Mouse (Mus musculus) neural tube, embryonic 15.5 days (tissue): ENCODE measurements around the gene Fbxo17. TPM values are rescaled to one million over a fixed set of nuclear protein-coding genes. Genes with fewer than 3 reads are reported as not detected.
"Not testable (repeated sequence)": the region's sequence is repeated elsewhere in the genome, so short reads cannot be mapped to it uniquely, and the experiment has no call there.

Experiments used
- ATAC-seq: fragments of 200-750 bp; cut with Nextera tagmentation; 2 replicates; pipeline ENCODE4 v1.8.0; 2017; ENCODE audit warnings: mild to moderate bottlenecking, moderate TSS enrichment, moderate library complexity; ENCODE audit not compliant: low FRiP score
- H3K27ac ChIP-seq: fragments of 300-500 bp; sonication (generic); replicated peaks from 2 replicates; pipeline ENCODE4 v1.5.1; 2015; ENCODE audit warnings: mild to moderate bottlenecking, inconsistent platforms
- H3K27me3 ChIP-seq: fragments of 300-500 bp; sonication (generic); replicated peaks from 2 replicates; pipeline ENCODE4 v1.6.1; 2015; ENCODE audit warnings: inconsistent platforms
- H3K36me3 ChIP-seq: fragments of 300-500 bp; sonication (generic); 2 replicates; pipeline ENCODE4 v1.6.1; 2015; ENCODE audit warnings: inconsistent platforms
- H3K4me1 ChIP-seq: fragments of 300-500 bp; sonication (generic); 2 replicates; pipeline ENCODE4 v1.6.1; 2015; ENCODE audit warnings: inconsistent platforms
- H3K4me2 ChIP-seq: fragments of 300-500 bp; sonication (generic); 2 replicates; pipeline ENCODE4 v1.6.1; 2015; ENCODE audit warnings: inconsistent platforms, mild to moderate bottlenecking, moderate library complexity
- H3K4me3 ChIP-seq: fragments of 300-500 bp; sonication (generic); replicated peaks from 2 replicates; pipeline ENCODE4 v1.5.1; 2015; ENCODE audit warnings: mild to moderate bottlenecking, inconsistent platforms
- H3K9ac ChIP-seq: fragments of 300-500 bp; sonication (generic); replicated peaks from 2 replicates; pipeline ENCODE4 v1.6.1; 2015; ENCODE audit warnings: mild to moderate bottlenecking, inconsistent platforms
- H3K9me3 ChIP-seq: fragments of 300-500 bp; sonication (generic); replicated peaks from 2 replicates; pipeline ENCODE4 v1.6.1; 2016; ENCODE audit warnings: inconsistent platforms
- WGBS: fragments of 180-500 bp; shearing (Covaris S2); methylation state at CpG from one replicate; pipeline ENCODE4 v1.1.7; 2015; ENCODE audit warnings: mixed read lengths; 5-methylcytosine and 5-hydroxymethylcytosine counted together
- polyA plus RNA-seq: library from polyadenylated mRNA; unstranded; fragments of >200 nt; fragmentation: Nextera tagmentation; extraction: Ambion mirVana; gene quantifications from 2 replicates; pipeline ENCODE4 v1.2.1, GENCODE M21; 2015

Gene Fbxo17
- 5.4 and 6.3 TPM in 2 replicates for polyA plus RNA-seq

DNA sequence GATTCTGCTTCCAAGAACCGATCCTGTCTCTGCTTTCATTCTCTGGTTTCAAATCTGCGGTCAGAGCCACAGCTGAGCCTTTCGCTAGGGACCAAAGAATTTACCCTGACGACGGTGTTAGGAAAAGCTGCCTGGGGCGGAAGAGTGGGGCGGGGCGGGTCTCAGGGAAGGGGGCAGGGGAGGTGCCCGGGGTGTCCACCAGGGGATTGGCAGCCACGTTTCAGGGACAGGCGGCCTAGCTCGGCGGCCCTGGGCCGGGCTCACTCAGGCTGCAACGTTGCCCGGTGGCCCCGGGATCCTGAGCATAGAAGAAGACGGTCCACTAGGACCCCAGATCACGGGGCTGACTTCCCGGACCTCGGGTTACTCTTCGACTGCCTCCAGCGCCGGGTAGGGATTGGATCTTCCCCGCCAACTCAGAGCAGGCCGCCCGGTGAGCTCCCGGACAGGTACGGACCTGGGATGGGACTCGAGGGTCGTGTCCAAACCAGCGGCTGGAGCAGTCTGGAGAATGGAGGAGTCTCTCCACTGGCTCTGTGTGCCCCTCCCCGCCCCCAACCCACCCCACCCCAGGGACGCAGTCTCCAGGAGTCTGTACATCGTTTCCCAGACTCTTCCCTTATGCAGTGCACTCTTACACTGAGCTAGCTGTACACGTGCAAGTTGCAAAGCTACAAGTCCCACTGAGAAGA is at the start of gene Fbxo17:
Gene Fbxo17 (plus strand): TSS at position 215 of the 692 bp plus-strand sequence.
- 4% methylated on average over 32 of the region's 36 CpGs for WGBS

DNA sequence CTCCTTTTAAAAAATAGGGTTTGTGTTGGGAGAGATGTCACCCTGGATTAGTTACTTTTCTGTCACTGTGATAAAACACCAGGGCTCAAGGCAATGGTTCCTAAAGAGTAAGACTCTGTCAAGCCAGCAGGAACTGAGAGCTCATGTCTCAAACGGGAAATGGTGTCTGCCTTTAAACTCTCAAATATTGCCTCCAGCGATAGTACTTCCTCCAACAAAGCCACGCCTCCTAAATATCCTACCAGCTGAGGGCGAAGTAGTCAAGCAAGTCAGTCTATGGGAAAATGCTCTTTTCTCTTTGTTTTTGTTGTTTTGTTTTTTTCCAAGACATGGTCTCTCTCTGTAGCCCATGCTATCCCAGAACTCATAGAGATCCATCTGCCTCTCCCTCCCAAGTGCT is 45.4 kb upstream of the Fbxo17 start:
- no peaks in the 10 kb centered on the region for H3K36me3 ChIP-seq
- WGBS: 75% methylated on average over 4 of the region's 4 CpGs
- no peak overlapping the region for H3K27ac ChIP-seq
- no peaks in the 10 kb centered on the region for H3K27me3 ChIP-seq
- peaks cover 2% of the 10 kb centered on the region for H3K4me1 ChIP-seq
- H3K4me3 ChIP-seq: no peak overlapping the region
- H3K4me2 ChIP-seq: no peak overlapping the region
- H3K9ac ChIP-seq: no peak overlapping the region
- no peak for ATAC-seq
- H3K9me3 ChIP-seq: no peaks in the 10 kb centered on the region

More for the DNA sequence above, at the start of gene Fbxo17:
- ATAC-seq: peak; percentile 57
- Histone ChIP-seq H3K36me3 (no peaks in the 10 kb centered on the region), H3K4me1 (peaks cover 8% of the 10 kb centered on the region), H3K4me2 (peak within 1 kb of the TSS; percentile 71), H3K27me3 (no peaks in the 10 kb centered on the region), H3K27ac (no peak within 1 kb of the TSS), H3K4me3 (peak within 1 kb of the TSS; percentile 39), H3K9me3 (no peaks in the 10 kb centered on the region), H3K9ac (peak within 1 kb of the TSS; percentile 44)

DNA sequence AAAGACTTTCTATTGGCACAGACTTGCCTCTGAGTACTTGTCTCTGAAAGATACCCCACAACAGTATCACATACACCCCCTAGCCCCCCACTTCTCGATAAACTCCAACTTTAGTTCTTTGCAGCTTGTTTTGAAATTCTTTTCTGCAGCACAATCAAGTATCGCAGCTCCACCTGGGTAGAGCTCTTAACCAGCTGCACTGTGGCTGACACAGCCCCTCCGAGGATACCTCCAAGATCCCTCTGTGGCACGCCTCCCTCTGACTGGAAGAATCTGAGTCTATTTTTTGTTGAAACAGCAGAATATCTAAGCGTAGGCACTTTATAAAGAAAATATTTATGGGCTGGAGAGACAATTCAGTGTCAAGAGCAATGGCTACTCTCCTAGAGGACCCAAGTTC is 44.3 kb upstream of the Fbxo17 start:
- no peaks in the 10 kb centered on the region for H3K36me3 ChIP-seq
- no peaks in the 10 kb centered on the region for H3K4me1 ChIP-seq
- no peak overlapping the region for H3K4me3 ChIP-seq
- H3K4me2 ChIP-seq: no peak overlapping the region
- H3K9ac ChIP-seq: no peak overlapping the region
- no peak for ATAC-seq
- no peak overlapping the region for H3K27ac ChIP-seq
- WGBS: 90% methylated on average over 5 of the region's 5 CpGs
- no peaks in the 10 kb centered on the region for H3K9me3 ChIP-seq
- H3K27me3 ChIP-seq: no peaks in the 10 kb centered on the region

DNA sequence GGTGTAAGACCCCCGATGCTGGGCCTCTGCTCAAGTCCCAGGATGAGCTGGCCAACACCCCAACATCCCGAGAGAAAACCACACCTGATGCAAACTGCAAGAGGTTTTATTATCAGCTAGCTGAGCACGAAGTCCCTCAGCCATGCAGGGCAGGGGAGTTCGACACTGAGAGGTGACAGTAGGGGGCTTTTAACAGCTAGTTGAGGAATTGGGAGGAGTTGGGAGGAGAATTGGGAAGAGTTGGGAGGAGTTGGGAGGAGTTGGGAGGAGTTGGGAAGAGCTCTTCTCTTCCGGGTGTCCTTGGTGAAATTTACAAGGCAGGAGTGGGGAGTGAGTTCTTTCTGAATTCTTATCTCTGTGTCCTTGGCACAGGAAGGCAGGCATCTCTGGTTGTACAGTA is 43.8 kb upstream of the Fbxo17 start:
- not testable (repeated sequence) for H3K4me1 ChIP-seq, H3K4me3 ChIP-seq, H3K27me3 ChIP-seq, H3K4me2 ChIP-seq, ATAC-seq, H3K27ac ChIP-seq, H3K9me3 ChIP-seq, H3K36me3 ChIP-seq, H3K9ac ChIP-seq
- 65% methylated on average over 5 of the region's 5 CpGs for WGBS

DNA sequence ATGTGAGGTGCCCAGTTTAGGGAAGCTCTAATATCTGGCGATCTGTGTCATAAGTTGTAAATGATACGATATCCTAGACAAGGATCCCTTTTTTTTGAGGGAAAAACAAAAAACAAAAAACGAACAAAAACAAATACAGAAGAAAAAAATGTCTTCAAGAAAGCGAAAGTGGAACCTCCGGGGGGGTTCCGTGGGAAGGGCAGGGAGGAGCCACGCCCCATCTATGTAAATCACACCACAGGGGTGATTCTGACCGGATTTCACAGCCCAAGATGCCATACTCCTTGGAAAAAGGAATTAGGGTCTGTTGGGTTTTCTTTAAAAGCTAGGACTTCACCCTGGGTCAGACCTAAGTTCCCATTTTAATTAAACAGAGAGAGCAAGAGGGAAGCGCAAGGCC is 41.6 kb upstream of the Fbxo17 start:
- Histone ChIP-seq H3K36me3 (no peaks in the 10 kb centered on the region), H3K27me3 (no peaks in the 10 kb centered on the region), H3K9me3 (no peaks in the 10 kb centered on the region), H3K4me3 (no peak overlapping the region), H3K9ac (no peak overlapping the region), H3K27ac (no peak overlapping the region), H3K4me2 (no peak overlapping the region), H3K4me1 (no peaks in the 10 kb centered on the region)
- no peak for ATAC-seq
- 81% methylated on average over 9 of the region's 9 CpGs for WGBS

DNA sequence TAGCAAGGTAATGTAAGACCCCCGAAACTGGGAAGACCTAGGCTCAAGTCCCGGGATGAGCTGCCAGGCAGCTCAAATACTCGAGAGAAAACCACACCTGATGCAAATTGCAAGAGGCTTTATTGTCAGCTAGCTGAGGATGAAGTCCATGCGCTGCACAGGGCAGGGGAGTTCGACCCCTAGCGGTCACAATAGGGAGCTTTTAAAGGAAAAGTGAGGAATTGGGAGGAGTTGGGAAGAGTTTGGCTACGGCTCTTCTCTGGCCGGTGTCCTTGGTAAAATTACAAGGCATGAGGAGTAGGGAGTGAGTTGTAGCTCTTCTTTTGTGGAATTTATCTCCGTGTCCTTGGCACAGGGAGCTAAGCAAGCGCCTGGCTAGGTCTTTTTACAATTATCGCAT is 40.9 kb upstream of the Fbxo17 start:
- H3K4me2 ChIP-seq: no peak overlapping the region
- 37% methylated on average over 11 of the region's 11 CpGs for WGBS
- no peaks in the 10 kb centered on the region for H3K36me3 ChIP-seq
- H3K4me1 ChIP-seq: no peaks in the 10 kb centered on the region
- no peaks in the 10 kb centered on the region for H3K9me3 ChIP-seq
- no peak overlapping the region for H3K4me3 ChIP-seq
- H3K27me3 ChIP-seq: no peaks in the 10 kb centered on the region
- H3K27ac ChIP-seq: no peak overlapping the region
- no peak for ATAC-seq
- H3K9ac ChIP-seq: no peak overlapping the region

DNA sequence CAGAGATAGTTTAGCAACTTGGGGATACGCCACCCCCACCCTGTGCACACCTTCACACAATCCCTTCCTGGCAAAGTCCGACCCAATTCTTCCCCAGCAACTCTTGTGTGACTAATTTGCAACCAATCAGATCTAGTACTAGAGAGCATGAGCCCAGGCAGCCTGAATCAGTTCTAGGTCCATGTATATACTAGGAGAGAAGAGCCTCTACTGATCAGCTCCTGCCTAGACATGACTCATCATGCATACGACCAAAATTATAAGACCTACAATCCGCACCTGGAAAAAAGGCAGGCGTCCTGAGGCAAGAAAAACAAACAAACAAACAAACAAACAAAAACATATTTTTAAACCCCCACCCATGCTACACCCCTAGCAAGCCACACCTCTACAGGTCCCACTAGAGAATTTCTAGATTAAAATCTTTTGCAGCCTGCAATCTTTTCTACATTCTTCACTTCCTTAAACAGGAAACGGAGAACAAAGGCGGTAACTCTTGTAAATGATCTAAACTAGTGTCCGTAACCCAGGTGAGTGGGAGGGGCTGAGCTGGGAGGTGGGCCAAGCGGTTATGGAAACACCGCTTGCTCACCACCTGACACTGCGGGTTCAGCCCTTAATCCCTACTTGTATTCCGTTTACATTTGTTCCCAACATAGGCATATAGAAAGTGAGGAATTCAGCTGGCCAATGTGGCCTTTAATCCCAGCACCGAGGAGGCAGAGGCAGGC is 39.6 kb upstream of the Fbxo17 start:
- Histone ChIP-seq H3K4me3 (no peak overlapping the region), H3K4me2 (no peak overlapping the region), H3K27ac (no peak overlapping the region), H3K36me3 (no peaks in the 10 kb centered on the region), H3K4me1 (no peaks in the 10 kb centered on the region), H3K9ac (no peak overlapping the region), H3K27me3 (no peaks in the 10 kb centered on the region), H3K9me3 (no peaks in the 10 kb centered on the region)
- no peak for ATAC-seq
- WGBS: 90% methylated on average over 13 of the region's 13 CpGs

DNA sequence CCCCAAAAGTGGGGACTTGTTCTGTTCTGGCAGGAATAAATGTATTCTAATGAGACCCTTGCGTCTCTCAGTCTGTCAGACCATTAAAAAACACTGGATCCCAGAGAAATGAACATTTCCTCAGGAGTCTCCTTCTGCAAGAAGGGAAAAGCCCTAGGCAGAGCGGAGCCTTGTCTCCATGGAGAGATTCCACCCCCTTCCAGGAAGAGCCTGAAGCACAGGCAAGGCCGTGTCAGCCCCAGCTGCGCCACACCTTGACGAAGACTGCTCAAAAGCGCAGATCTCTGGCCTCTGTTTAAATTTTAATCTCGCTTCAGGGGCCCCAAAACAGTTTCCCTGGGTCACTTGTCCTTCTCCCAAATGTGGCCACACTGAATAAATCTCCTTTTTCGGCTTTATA is 39.0 kb upstream of the Fbxo17 start:
- no peak overlapping the region for H3K4me2 ChIP-seq
- H3K27me3 ChIP-seq: no peaks in the 10 kb centered on the region
- no peak for ATAC-seq
- H3K36me3 ChIP-seq: no peaks in the 10 kb centered on the region
- no peaks in the 10 kb centered on the region for H3K9me3 ChIP-seq
- WGBS: 91% methylated on average over 8 of the region's 8 CpGs
- no peak overlapping the region for H3K27ac ChIP-seq
- no peaks in the 10 kb centered on the region for H3K4me1 ChIP-seq
- H3K4me3 ChIP-seq: no peak overlapping the region
- no peak overlapping the region for H3K9ac ChIP-seq

DNA sequence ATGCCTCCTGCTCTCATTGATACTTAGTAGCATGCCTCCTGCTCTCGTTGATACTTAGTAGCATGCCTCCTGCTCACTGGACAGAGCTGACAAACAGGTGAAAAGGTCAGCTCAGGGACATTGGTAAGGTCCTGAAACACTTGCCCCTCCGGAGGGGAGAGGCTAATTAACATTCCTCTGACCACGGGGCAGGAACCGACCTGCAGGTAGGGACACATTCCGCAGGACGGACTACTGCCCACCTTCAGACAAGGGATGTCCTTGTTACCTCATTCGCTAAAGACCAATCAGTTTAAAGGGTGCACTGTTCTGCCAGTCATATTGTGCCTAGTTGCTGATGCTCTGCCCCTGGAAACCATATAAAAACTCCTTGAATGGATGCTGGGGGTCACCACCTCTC is 25.5 kb upstream of the Fbxo17 start:
- no peak overlapping the region for H3K4me2 ChIP-seq
- H3K4me3 ChIP-seq: no peak overlapping the region
- WGBS: 74% methylated on average over 7 of the region's 7 CpGs
- no peaks in the 10 kb centered on the region for H3K36me3 ChIP-seq
- no peak overlapping the region for H3K27ac ChIP-seq
- H3K9me3 ChIP-seq: no peaks in the 10 kb centered on the region
- no peak overlapping the region for H3K9ac ChIP-seq
- peaks cover 22% of the 10 kb centered on the region for H3K4me1 ChIP-seq
- ATAC-seq: no peak
- H3K27me3 ChIP-seq: no peaks in the 10 kb centered on the region; the same call in 1 of the 2 replicates

DNA sequence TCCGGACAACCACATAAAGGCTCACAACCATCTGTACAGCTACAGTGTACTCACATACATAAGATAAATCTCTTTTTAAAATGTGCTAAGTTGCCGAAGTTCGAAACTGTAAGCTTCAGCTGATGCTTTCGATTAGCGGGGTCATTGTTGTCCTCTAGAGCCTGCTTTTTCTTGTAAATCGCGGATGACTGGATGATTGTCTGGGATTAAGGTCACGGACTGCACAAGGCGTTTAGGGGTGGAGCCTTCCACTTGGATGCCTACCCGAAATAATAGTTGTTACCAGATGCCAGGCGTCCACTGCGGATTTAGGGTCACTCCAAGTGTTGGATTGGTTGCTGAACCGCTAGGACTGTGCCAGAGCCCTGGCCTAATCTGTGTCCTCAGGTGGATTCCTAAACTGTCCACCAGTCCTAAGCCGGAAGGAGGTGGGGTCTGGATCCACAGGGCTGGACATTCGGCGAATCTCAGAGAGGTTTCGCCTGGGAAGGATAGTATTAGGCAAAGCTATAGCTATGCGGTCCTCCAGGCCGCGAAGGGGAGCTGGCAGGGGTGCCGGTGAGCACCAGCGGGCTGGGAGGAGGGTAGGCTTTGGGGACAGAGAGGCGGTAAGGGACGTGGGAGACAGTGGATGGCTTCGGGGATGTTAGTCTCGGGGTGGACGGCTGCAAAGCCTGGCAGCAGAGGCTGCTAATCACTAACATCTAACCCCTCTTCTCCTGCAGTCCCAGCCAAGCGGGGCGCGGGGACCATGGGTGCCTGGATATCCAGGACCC is 23.9 kb upstream of the Fbxo17 start, which contains the start of gene Fbxo27:
Gene Fbxo27 (plus strand): TSS at position 305 of the 776 bp plus-strand sequence.
- Histone ChIP-seq H3K4me2 (peak within 1 kb of the TSS; percentile 94), H3K4me1 (peaks cover 22% of the 10 kb centered on the region), H3K27ac (peak within 1 kb of the TSS; percentile 62), H3K4me3 (peak within 1 kb of the TSS; percentile 62), H3K9me3 (no peaks in the 10 kb centered on the region), H3K36me3 (no peaks in the 10 kb centered on the region), H3K27me3 (no peaks in the 10 kb centered on the region; the same call in 1 of the 2 replicates), H3K9ac (peak within 1 kb of the TSS; percentile 72)
- peak; percentile 81 for ATAC-seq
- 25% methylated on average over 30 of the region's 30 CpGs for WGBS

DNA sequence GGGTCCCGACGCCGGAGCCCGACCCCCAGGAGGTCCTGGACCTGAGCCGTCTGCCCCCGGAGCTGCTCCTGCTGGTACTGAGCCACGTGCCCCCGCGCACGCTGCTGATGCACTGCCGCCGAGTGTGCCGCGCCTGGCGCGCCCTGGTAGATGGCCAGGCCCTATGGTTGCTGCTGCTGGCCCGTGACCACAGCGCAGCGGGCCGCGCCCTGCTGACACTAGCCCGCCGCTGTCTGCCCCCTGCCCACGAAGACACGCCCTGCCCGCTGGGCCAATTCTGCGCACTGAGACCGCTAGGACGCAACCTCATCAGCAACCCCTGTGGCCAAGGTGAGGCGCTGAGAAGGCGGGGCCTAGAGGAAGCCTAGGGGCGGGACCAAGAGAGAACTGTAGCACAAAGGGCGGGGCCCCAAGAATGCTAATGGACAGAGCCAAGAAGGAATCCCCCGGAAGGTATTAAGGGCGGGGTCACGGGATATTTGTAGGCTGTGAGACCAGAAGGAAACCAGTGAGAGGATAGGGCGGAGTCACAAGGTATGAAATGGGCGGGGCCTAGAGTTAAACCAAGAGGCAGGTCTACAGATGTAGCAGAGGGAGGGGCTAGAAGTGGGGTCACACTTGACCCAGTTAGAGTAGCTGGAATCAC is 23.2 kb upstream of the Fbxo17 start:
- Histone ChIP-seq H3K9me3 (no peaks in the 10 kb centered on the region), H3K27ac (peak overlapping the region; percentile 62), H3K27me3 (no peaks in the 10 kb centered on the region; the same call in 1 of the 2 replicates), H3K4me2 (peak overlapping the region; percentile 94), H3K9ac (peak overlapping the region; percentile 72), H3K4me3 (peak overlapping the region; percentile 62), H3K4me1 (peaks cover 22% of the 10 kb centered on the region), H3K36me3 (no peaks in the 10 kb centered on the region)
- peak; percentile 91 for ATAC-seq
- 1% methylated on average over 38 of the region's 38 CpGs for WGBS
